Mouse (Mus musculus): ENCODE data around the gene Spa17.

Gene Spa17

GRCm38 (mm10) chr9:37615220-37615619, 1.7 kb upstream of the Spa17 start:
- DNase-seq: peak; percentile 10

GRCm38 (mm10) chr9:37614316-37614715, 794 bp upstream of the Spa17 start:
- DNase-seq: no peak

- no peak for DNase-seq
Observed at GRCm38 (mm10) chr9:37613911-37614280, 374 bp upstream of the Spa17 start.

GRCm38 (mm10) chr9:37609558-37609957, 4.0 kb downstream of the Spa17 start:
- no peak for DNase-seq

- no peak for DNase-seq
Observed at GRCm38 (mm10) chr9:37605089-37605488, 8.4 kb downstream of the Spa17 start.

GRCm38 (mm10) chr9:37600538-37601205, 12.8 kb downstream of the Spa17 start:
- no peak for DNase-seq

GRCm38 (mm10) chr9:37598637-37599036, 14.9 kb downstream of the Spa17 start:
- DNase-seq: no peak

GRCm38 (mm10) chr9:37595570-37595969, 18.0 kb downstream of the Spa17 start:
- no peak for DNase-seq

- no peak for DNase-seq
Observed at GRCm38 (mm10) chr9:37593690-37594089, 19.8 kb downstream of the Spa17 start.

GRCm38 (mm10) chr9:37592633-37593032, 20.9 kb downstream of the Spa17 start:
- no peak for DNase-seq

- DNase-seq: no peak
Observed at GRCm38 (mm10) chr9:37592025-37592424, 21.5 kb downstream of the Spa17 start.

GRCm38 (mm10) chr9:37590381-37590780, 23.1 kb downstream of the Spa17 start:
- no peak for DNase-seq

GRCm38 (mm10) chr9:37586718-37587117, 26.8 kb downstream of the Spa17 start:
- no peak for DNase-seq

- no peak for DNase-seq
Observed at GRCm38 (mm10) chr9:37583594-37583993, 29.9 kb downstream of the Spa17 start.

- DNase-seq: no peak
Observed at GRCm38 (mm10) chr9:37576436-37576930, 37.0 kb downstream of the Spa17 start.

GRCm38 (mm10) chr9:37572204-37572876, 41.2 kb downstream of the Spa17 start:
- no peak for DNase-seq

- DNase-seq: no peak
Observed at GRCm38 (mm10) chr9:37569231-37569835, 44.2 kb downstream of the Spa17 start.

GRCm38 (mm10) chr9:37568605-37569214, 44.8 kb downstream of the Spa17 start:
- DNase-seq: no peak

GRCm38 (mm10) chr9:37567892-37568604, 45.5 kb downstream of the Spa17 start:
- DNase-seq: no peak

GRCm38 (mm10) chr9:37567454-37567853, 46.1 kb downstream of the Spa17 start:
- DNase-seq: no peak

- DNase-seq: no peak
Observed at GRCm38 (mm10) chr9:37567019-37567418, 46.5 kb downstream of the Spa17 start.

- DNase-seq: no peak
Observed at GRCm38 (mm10) chr9:37563805-37564204, 49.7 kb downstream of the Spa17 start.

- DNase-seq: no peak
Observed at GRCm38 (mm10) chr9:37560617-37561016, 52.9 kb downstream of the Spa17 start.
